Mouse (Mus musculus) midbrain, embryonic 12.5 days (tissue): ENCODE measurements around the gene Trpm7. TPM values are rescaled to one million over a fixed set of nuclear protein-coding genes. Genes with fewer than 3 reads are reported as not detected.
"Not testable (repeated sequence)": the region's sequence is repeated elsewhere in the genome, so short reads cannot be mapped to it uniquely, and the experiment has no call there.

Source experiments
- ATAC-seq: fragments of 200-750 bp; cut with Nextera tagmentation; 2 replicates; pipeline ENCODE4 v1.8.0; 2017; ENCODE audit warnings: low read depth, moderate TSS enrichment, moderate library complexity; ENCODE audit not compliant: low FRiP score
- H3K27ac ChIP-seq: fragments of 300-500 bp; sonication (generic); replicated peaks from 2 replicates; pipeline ENCODE4 v1.5.1; 2016; ENCODE audit warnings: mild to moderate bottlenecking
- H3K27me3 ChIP-seq: fragments of 300-500 bp; sonication (generic); 2 replicates; pipeline ENCODE4 v1.6.1; 2016; ENCODE audit warnings: mild to moderate bottlenecking
- H3K36me3 ChIP-seq: fragments of 300-500 bp; sonication (generic); 2 replicates; pipeline ENCODE4 v1.6.1; 2016
- H3K4me1 ChIP-seq: fragments of 300-500 bp; sonication (generic); 2 replicates; pipeline ENCODE4 v1.6.1; 2016
- H3K4me2 ChIP-seq: fragments of 300-500 bp; sonication (generic); replicated peaks from 2 replicates; pipeline ENCODE4 v1.6.1; 2016; ENCODE audit warnings: mild to moderate bottlenecking, moderate library complexity
- H3K4me3 ChIP-seq: fragments of 300-500 bp; sonication (generic); 2 replicates; pipeline ENCODE4 v1.5.1; 2016; ENCODE audit warnings: mild to moderate bottlenecking
- H3K9ac ChIP-seq: fragments of 300-500 bp; sonication (generic); replicated peaks from 2 replicates; pipeline ENCODE4 v1.6.1; 2016; ENCODE audit warnings: mild to moderate bottlenecking, moderate library complexity
- H3K9me3 ChIP-seq: fragments of 300-500 bp; sonication (generic); 2 replicates; pipeline ENCODE4 v1.6.1; 2016; ENCODE audit warnings: mild to moderate bottlenecking
- WGBS: fragments of 180-500 bp; shearing (Covaris S2); methylation state at CpG from one replicate; pipeline ENCODE4 v1.1.7; 2016; 5-methylcytosine and 5-hydroxymethylcytosine counted together
- polyA plus RNA-seq: library from polyadenylated mRNA; unstranded; fragments of >200 nt; fragmentation: Nextera tagmentation; extraction: Ambion mirVana; gene quantifications from 2 replicates; pipeline ENCODE4 v1.2.1, GENCODE M21; 2016

The Trpm7 gene
- polyA plus RNA-seq, 1 experiment from 2014 or later: 43.3 TPM

- ATAC-seq, H3K9me3 ChIP-seq, H3K27ac ChIP-seq, H3K27me3 ChIP-seq, H3K4me3 ChIP-seq, H3K9ac ChIP-seq, H3K4me2 ChIP-seq, H3K4me1 ChIP-seq, H3K36me3 ChIP-seq: not testable (repeated sequence)
- WGBS: 71% methylated on average over 2 of the region's 2 CpGs
These were observed 6.7 kb upstream of the Trpm7 start for GRCm38 (mm10) chr2:126882711-126883110.

DNA sequence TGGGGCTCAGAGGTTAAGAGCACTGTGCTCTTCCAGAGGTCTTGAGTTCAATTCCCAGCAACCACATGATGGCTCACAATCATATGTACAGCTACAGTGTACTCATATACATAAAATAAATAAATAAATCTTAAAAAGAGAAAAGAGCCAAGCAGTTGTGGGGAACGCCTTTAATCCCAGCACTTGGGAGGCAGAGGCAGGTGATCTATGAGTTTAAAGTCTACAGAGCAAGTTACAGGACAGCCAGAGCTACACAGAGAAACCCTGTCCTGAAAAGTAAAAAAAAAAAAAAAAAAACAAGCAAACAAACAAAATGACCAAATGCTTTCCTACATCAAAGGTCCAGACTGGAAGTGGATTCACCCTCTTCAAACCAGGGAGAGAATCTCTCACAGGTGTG, 2.0 kb upstream of the Trpm7 start:
- peaks cover 8% of the 10 kb centered on the region for H3K4me1 ChIP-seq
- no peaks in the 10 kb centered on the region for H3K9me3 ChIP-seq
- H3K4me3 ChIP-seq: no peak overlapping the region
- H3K36me3 ChIP-seq: no peaks in the 10 kb centered on the region
- no peak overlapping the region for H3K4me2 ChIP-seq
- no peak overlapping the region for H3K27ac ChIP-seq
- no peak for ATAC-seq
- no peaks in the 10 kb centered on the region for H3K27me3 ChIP-seq
- H3K9ac ChIP-seq: no peak overlapping the region
- WGBS: 96% methylated on average over 1 of the region's 1 CpGs

GRCm38 (mm10) chr2:126875516-126875835, 554 bp downstream of the Trpm7 start:
- H3K27me3 ChIP-seq: no peaks in the 10 kb centered on the region
- H3K9me3 ChIP-seq: no peaks in the 10 kb centered on the region
- no peaks in the 10 kb centered on the region for H3K36me3 ChIP-seq
- under 1% methylated on average over 18 of the region's 18 CpGs for WGBS
- H3K4me3 ChIP-seq: peak overlapping the region; percentile 91
- peaks cover 8% of the 10 kb centered on the region for H3K4me1 ChIP-seq
- peak; percentile 47 for ATAC-seq
- H3K4me2 ChIP-seq: peak overlapping the region; percentile 61
- peak overlapping the region; percentile 91 for H3K9ac ChIP-seq
- peak overlapping the region; percentile 97 for H3K27ac ChIP-seq

GRCm38 (mm10) chr2:126874809-126875515, 1.1 kb downstream of the Trpm7 start:
- no peak for ATAC-seq
- Histone ChIP-seq H3K36me3 (no peaks in the 10 kb centered on the region), H3K4me2 (peak overlapping the region; percentile 61), H3K9ac (peak overlapping the region; percentile 91), H3K27ac (peak overlapping the region; percentile 97), H3K4me1 (peaks cover 8% of the 10 kb centered on the region), H3K4me3 (peak overlapping the region; percentile 91), H3K27me3 (no peaks in the 10 kb centered on the region), H3K9me3 (no peaks in the 10 kb centered on the region)
- WGBS: 32% methylated on average over 13 of the region's 13 CpGs

GRCm38 (mm10) chr2:126866301-126866700, 9.7 kb downstream of the Trpm7 start:
- Histone ChIP-seq H3K36me3 (no peaks in the 10 kb centered on the region), H3K27ac (no peak overlapping the region), H3K4me3 (no peak overlapping the region), H3K9me3 (no peaks in the 10 kb centered on the region), H3K9ac (no peak overlapping the region), H3K4me1 (no peaks in the 10 kb centered on the region), H3K27me3 (no peaks in the 10 kb centered on the region), H3K4me2 (no peak overlapping the region)
- WGBS: 88% methylated on average over 1 of the region's 1 CpGs
- ATAC-seq: no peak

DNA sequence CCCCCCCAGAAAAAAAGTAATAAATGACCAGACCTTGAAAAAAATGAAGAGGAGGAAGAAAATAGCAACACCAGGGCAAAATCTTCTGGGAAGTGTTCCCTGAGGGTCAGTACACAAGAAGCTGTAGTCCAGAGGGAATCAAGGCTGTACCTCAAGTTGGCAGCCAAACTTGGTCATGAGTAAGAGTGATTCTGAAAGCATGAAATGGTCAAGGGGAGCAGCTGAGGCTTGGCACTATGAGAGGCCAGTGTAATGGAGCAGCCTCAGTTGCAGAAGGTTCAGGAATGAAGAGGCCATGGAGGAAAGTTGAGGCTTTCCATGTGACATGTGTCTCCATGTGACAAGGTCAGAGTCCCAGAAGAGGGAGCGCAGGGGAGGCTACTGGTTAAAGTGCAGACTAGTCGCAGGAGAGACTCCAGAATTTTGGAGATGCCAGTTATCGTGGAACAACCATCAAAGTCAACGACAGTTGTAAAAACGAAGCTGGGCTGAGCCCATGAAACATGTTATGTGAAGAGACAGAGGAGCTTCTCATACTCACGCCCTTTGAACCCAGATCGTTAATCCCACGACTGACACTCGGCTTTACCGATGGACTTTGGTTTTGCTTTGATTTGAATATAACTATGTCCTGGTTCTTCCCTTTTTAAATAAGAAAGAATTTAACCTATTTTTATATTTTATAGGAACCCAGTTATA, 10.4 kb downstream of the Trpm7 start:
- no peak overlapping the region for H3K27ac ChIP-seq
- no peak overlapping the region for H3K4me2 ChIP-seq
- 94% methylated on average over 10 of the region's 10 CpGs for WGBS
- no peaks in the 10 kb centered on the region for H3K36me3 ChIP-seq
- ATAC-seq: no peak
- H3K4me1 ChIP-seq: no peaks in the 10 kb centered on the region
- H3K9ac ChIP-seq: no peak overlapping the region
- no peaks in the 10 kb centered on the region for H3K27me3 ChIP-seq
- no peak overlapping the region for H3K4me3 ChIP-seq
- no peaks in the 10 kb centered on the region for H3K9me3 ChIP-seq

- Histone ChIP-seq H3K9ac (no peak overlapping the region), H3K9me3 (no peaks in the 10 kb centered on the region), H3K27me3 (no peaks in the 10 kb centered on the region), H3K4me1 (no peaks in the 10 kb centered on the region), H3K36me3 (no peaks in the 10 kb centered on the region), H3K27ac (no peak overlapping the region), H3K4me2 (no peak overlapping the region), H3K4me3 (no peak overlapping the region)
- no peak for ATAC-seq
- 93% methylated on average over 3 of the region's 3 CpGs for WGBS
These were observed 11.0 kb downstream of the Trpm7 start for GRCm38 (mm10) chr2:126865026-126865425.

- Histone ChIP-seq H3K27me3 (no peaks in the 10 kb centered on the region), H3K4me2 (no peak overlapping the region), H3K27ac (no peak overlapping the region), H3K4me1 (no peaks in the 10 kb centered on the region), H3K9ac (no peak overlapping the region), H3K36me3 (peaks cover 38% of the 10 kb centered on the region), H3K9me3 (no peaks in the 10 kb centered on the region), H3K4me3 (no peak overlapping the region)
- 92% methylated on average over 4 of the region's 4 CpGs for WGBS
- no peak for ATAC-seq
These were observed 31.3 kb downstream of the Trpm7 start for GRCm38 (mm10) chr2:126844751-126845150.

GRCm38 (mm10) chr2:126838848-126839247, 37.2 kb downstream of the Trpm7 start:
- Histone ChIP-seq H3K36me3 (peaks cover 52% of the 10 kb centered on the region), H3K27ac (no peak overlapping the region)
- WGBS: 91% methylated on average over 5 of the region's 5 CpGs

GRCm38 (mm10) chr2:126817414-126817813, 58.6 kb downstream of the Trpm7 start:
- no peak overlapping the region for H3K4me2 ChIP-seq
- H3K4me3 ChIP-seq: no peak overlapping the region
- no peak overlapping the region for H3K9ac ChIP-seq
- H3K36me3 ChIP-seq: peaks cover 27% of the 10 kb centered on the region
- H3K9me3 ChIP-seq: no peaks in the 10 kb centered on the region
- WGBS: 90% methylated on average over 2 of the region's 2 CpGs
- ATAC-seq: no peak
- H3K27ac ChIP-seq: no peak overlapping the region
- H3K27me3 ChIP-seq: no peaks in the 10 kb centered on the region
- H3K4me1 ChIP-seq: no peaks in the 10 kb centered on the region

More at GRCm38 (mm10) chr2:126838848-126839247, 37.2 kb downstream of the Trpm7 start:
- H3K4me3 ChIP-seq: no peak overlapping the region
- H3K4me2 ChIP-seq: no peak overlapping the region
- H3K4me1 ChIP-seq: no peaks in the 10 kb centered on the region
- no peak overlapping the region for H3K9ac ChIP-seq
- H3K9me3 ChIP-seq: no peaks in the 10 kb centered on the region
- no peak for ATAC-seq
- no peaks in the 10 kb centered on the region for H3K27me3 ChIP-seq

DNA sequence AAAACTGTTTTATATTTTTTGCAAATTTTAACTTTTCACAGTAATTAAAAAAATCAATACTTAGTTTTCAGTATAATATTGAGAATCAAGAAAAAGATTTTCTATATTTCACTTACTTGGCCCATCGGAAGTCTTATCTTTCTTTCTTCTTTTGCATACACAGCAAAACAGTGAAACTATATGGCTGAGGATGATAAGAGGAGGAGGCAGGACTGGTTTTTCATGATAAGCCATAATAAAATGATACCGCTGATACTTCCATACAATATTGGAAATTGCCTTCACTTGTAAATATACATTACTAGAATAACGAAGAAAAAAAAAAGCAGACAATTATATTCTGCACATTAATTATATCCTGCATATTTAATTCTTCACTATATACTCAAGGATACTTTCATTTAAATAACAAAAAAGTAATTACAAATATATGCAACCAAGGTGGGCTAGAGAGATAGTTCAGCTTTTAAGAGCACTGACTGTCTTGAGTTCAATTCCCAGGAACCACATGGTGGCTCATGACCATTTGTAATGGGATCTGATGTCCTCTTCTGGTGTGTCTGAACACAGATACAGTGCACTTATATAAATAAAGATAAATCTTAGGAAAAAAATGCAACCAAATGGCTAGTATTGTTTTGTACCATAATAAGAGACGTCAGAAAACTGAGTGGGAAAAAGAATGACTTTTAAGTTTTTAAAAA, 59.2 kb downstream of the Trpm7 start:
- 94% methylated on average over 4 of the region's 4 CpGs for WGBS
- Histone ChIP-seq H3K4me3 (no peak overlapping the region), H3K36me3 (peaks cover 31% of the 10 kb centered on the region), H3K27ac (no peak overlapping the region), H3K27me3 (no peaks in the 10 kb centered on the region), H3K9ac (no peak overlapping the region), H3K4me2 (no peak overlapping the region), H3K9me3 (no peaks in the 10 kb centered on the region), H3K4me1 (no peaks in the 10 kb centered on the region)
- no peak for ATAC-seq

DNA sequence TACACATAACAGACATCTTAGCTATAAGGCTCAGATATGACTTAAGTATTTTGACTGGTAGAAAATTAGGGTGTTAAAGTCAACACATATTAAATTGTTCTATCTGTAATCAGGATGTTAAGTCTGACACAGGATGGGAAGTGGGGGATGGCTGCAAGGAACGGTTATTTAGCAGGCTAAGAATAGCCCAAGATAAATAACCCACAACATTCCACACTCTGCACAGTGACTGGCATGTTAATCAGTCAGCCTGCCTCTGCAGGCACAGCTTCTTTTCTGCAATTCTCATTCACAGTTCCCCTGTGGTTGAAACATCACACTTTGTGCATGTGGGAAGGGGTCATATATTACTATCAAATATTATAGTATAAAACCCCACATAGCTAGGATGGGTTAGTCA, 60.2 kb downstream of the Trpm7 start:
- H3K27me3 ChIP-seq: no peaks in the 10 kb centered on the region
- H3K36me3 ChIP-seq: peaks cover 40% of the 10 kb centered on the region
- no peak overlapping the region for H3K9ac ChIP-seq
- WGBS: 30% methylated on average over 1 of the region's 1 CpGs
- no peaks in the 10 kb centered on the region for H3K9me3 ChIP-seq
- no peak overlapping the region for H3K27ac ChIP-seq
- ATAC-seq: no peak
- H3K4me2 ChIP-seq: no peak overlapping the region
- H3K4me1 ChIP-seq: no peaks in the 10 kb centered on the region
- no peak overlapping the region for H3K4me3 ChIP-seq
